Mouse (Mus musculus) kidney, postnatal 0 days (tissue): Measurements from ENCODE around the gene Tenm4. TPM values are rescaled to one million over a fixed set of nuclear protein-coding genes. Genes with fewer than 3 reads are reported as not detected.

ENCODE experiments used
- ATAC-seq: fragments of 200-750 bp; cut with Nextera tagmentation; replicated peaks from 2 replicates; pipeline ENCODE4 v1.8.0; 2017; ENCODE audit warnings: low read depth, moderate number of reproducible peaks, moderate TSS enrichment, moderate library complexity; ENCODE audit not compliant: low FRiP score
- DNase-seq: peaks from one replicate; pipeline ENCODE4 v3.0.0-alpha.2; 2016; ENCODE audit warnings: low spot score
- H3K27ac ChIP-seq: fragments of 300-500 bp; sonication (generic); 2 replicates; pipeline ENCODE4 v1.5.1; 2014; ENCODE audit warnings: mild to moderate bottlenecking
- H3K27me3 ChIP-seq: fragments of 300-500 bp; sonication (generic); 2 replicates; pipeline ENCODE4 v1.6.1; 2014; ENCODE audit warnings: low read length, mixed read lengths; ENCODE audit not compliant: insufficient read depth
- H3K36me3 ChIP-seq: fragments of 300-500 bp; sonication (generic); 2 replicates; pipeline ENCODE4 v1.6.1; 2014; ENCODE audit warnings: low read length, mixed read lengths; ENCODE audit not compliant: insufficient read depth
- H3K4me1 ChIP-seq: fragments of 300-500 bp; sonication (generic); replicated peaks from 2 replicates; pipeline ENCODE4 v1.6.1; 2014; ENCODE audit warnings: antibody characterized with exemption, low read length, mixed read lengths; ENCODE audit not compliant: insufficient read depth
- H3K4me2 ChIP-seq: fragments of 300-500 bp; sonication (generic); 2 replicates; pipeline ENCODE4 v1.6.1; 2014; ENCODE audit warnings: mild to moderate bottlenecking, low read length, moderate library complexity, mixed read lengths
- H3K4me3 ChIP-seq: fragments of 300-500 bp; sonication (generic); replicated peaks from 2 replicates; pipeline ENCODE4 v1.5.1; 2014; ENCODE audit warnings: low read depth, low read length
- H3K9ac ChIP-seq: fragments of 300-500 bp; sonication (generic); 2 replicates; pipeline ENCODE4 v1.6.1; 2014; ENCODE audit warnings: low read depth, low read length
- H3K9me3 ChIP-seq: fragments of 300-500 bp; sonication (generic); replicated peaks from 2 replicates; pipeline ENCODE4 v1.6.1; 2016; ENCODE audit warnings: low read length, inconsistent platforms, mixed read lengths
- CTCF ChIP-seq: IDR thresholded peaks from 2 replicates; pipeline ENCODE4 v1.5.1; 2016; ENCODE audit warnings: antibody characterized with exemption, low read depth, mild to moderate bottlenecking, moderate library complexity
- WGBS: fragments of 180-500 bp; shearing (Covaris S2); extraction: QIAGEN DNeasy Blood & Tissue Kit; methylation state at CpG from one replicate; pipeline ENCODE4 v1.1.7; 2014; 5-methylcytosine and 5-hydroxymethylcytosine counted together
- polyA plus RNA-seq: library from polyadenylated mRNA; unstranded; fragments of >200 nt; fragmentation: Nextera tagmentation; extraction: Ambion mirVana; gene quantifications from 2 replicates; pipeline ENCODE4 v1.2.1, GENCODE M21; 2015

The Tenm4 gene
- polyA plus RNA-seq, 1 experiment from 2014 or later: 22.6 TPM

GRCm38 (mm10) chr7:96228562-96229268 is 57.7 kb downstream of the Tenm4 start:
- H3K4me3 ChIP-seq: no peak overlapping the region
- no peak overlapping the region for H3K27ac ChIP-seq
- ATAC-seq (no peak), DNase-seq (no peak)
- H3K9me3 ChIP-seq: no peaks in the 10 kb centered on the region
- no peak overlapping the region for H3K9ac ChIP-seq
- H3K4me1 ChIP-seq: peaks cover 5% of the 10 kb centered on the region; the same call in 1 of the 2 replicates
- H3K27me3 ChIP-seq: no peaks in the 10 kb centered on the region
- no peak for TF ChIP-seq CTCF
- no peaks in the 10 kb centered on the region for H3K36me3 ChIP-seq
- no peak overlapping the region for H3K4me2 ChIP-seq
- WGBS: 75% methylated on average over 6 of the region's 6 CpGs

DNA sequence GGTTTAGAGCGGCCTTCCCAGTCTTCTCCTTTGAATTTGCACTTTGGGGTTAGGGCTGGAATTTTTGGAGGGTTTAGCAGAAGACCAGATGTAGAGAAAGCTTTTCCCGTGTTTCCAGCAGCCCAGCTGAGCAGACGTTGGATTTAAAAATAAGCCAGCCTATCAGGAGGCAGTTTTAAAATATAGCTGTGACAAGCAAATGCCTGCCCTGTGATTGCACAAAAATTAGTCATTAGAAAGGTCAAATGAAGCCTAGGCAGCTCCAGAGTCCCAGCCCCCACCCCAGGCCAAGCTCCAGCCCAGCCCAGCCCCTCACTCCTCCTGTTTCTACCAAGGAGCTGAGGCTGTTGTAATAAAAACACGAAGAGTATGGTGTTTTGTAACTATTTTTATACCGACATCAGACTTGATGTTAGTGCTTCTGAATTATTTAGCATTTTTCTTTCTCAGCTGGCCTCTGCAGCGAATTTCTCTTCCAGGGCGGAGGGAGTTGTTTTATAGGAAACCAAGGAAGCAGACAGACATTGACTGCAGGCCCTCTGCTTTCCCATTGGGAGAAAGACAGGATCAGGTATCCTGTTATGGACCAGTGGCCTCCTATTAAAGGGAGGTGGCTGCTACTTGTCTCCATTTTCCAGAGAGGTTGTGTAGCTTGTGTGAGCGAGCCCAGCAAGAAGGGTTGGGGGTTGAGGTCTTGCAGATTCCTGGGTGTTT is 59.1 kb downstream of the Tenm4 start:
- Histone ChIP-seq H3K4me2 (no peak overlapping the region), H3K4me1 (peaks cover 5% of the 10 kb centered on the region; the same call in 1 of the 2 replicates), H3K27me3 (no peaks in the 10 kb centered on the region), H3K4me3 (no peak overlapping the region), H3K27ac (peak overlapping the region; percentile 31), H3K9ac (no peak overlapping the region), H3K9me3 (no peaks in the 10 kb centered on the region), H3K36me3 (no peaks in the 10 kb centered on the region)
- 32% methylated on average over 8 of the region's 8 CpGs for WGBS
- ATAC-seq: 0 out of 2 replicates have a peak, but pooled peaks have one; percentile 33
- DNase-seq: peak; percentile 73
- TF ChIP-seq CTCF: no peak

- H3K9me3 ChIP-seq: no peaks in the 10 kb centered on the region
- peaks cover 5% of the 10 kb centered on the region; the same call in 1 of the 2 replicates for H3K4me1 ChIP-seq
- TF ChIP-seq CTCF: no peak
- no peaks in the 10 kb centered on the region for H3K36me3 ChIP-seq
- DNase-seq (peak; percentile 29), ATAC-seq (0 out of 2 replicates have a peak, but pooled peaks have one; percentile 58)
- no peak overlapping the region for H3K4me2 ChIP-seq
- H3K27ac ChIP-seq: peak overlapping the region; percentile 31
- 28% methylated on average over 9 of the region's 9 CpGs for WGBS
- no peak overlapping the region for H3K9ac ChIP-seq
- H3K27me3 ChIP-seq: no peaks in the 10 kb centered on the region
- no peak overlapping the region for H3K4me3 ChIP-seq
These were observed 59.7 kb downstream of the Tenm4 start for GRCm38 (mm10) chr7:96230720-96231241.

- WGBS: 83% methylated on average over 6 of the region's 6 CpGs
- no peak overlapping the region for H3K4me3 ChIP-seq
- H3K9me3 ChIP-seq: no peaks in the 10 kb centered on the region
- no peak for TF ChIP-seq CTCF
- DNase-seq (no peak), ATAC-seq (no peak)
- no peak overlapping the region for H3K9ac ChIP-seq
- no peaks in the 10 kb centered on the region for H3K27me3 ChIP-seq
- no peaks in the 10 kb centered on the region for H3K36me3 ChIP-seq
- H3K27ac ChIP-seq: no peak overlapping the region
- H3K4me2 ChIP-seq: no peak overlapping the region
- H3K4me1 ChIP-seq: no peaks in the 10 kb centered on the region; the same call in 1 of the 2 replicates
These were observed 64.8 kb downstream of the Tenm4 start for GRCm38 (mm10) chr7:96235847-96236246.

DNA sequence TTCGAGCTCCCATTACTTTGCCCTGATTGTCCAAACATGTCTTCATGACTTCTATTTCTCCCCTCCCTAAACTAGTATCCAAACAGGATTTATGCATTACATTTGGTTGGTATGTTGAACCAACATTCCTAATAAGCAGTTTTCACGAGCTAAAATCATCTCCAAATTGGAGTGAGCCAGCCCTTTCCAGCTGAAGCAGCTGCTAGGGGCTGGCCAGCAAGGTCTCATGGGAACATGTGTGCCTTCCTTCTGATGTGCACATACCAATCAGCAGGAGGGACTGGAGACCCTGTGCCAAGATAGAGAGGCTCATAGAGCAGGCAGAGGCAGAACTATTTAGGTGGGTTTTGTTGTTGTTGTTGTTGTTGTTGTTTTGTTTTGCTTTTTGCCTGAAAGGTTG is 69.6 kb downstream of the Tenm4 start:
- DNase-seq: peak; percentile 55
- Histone ChIP-seq H3K27ac (no peak overlapping the region; the same call in 1 of the 2 replicates), H3K36me3 (no peaks in the 10 kb centered on the region), H3K4me1 (0 out of 2 replicates have a peak, but pooled peaks cover 3% of the 10 kb centered on the region), H3K9me3 (no peaks in the 10 kb centered on the region), H3K9ac (no peak overlapping the region), H3K27me3 (no peaks in the 10 kb centered on the region), H3K4me3 (no peak overlapping the region), H3K4me2 (no peak overlapping the region)
- ATAC-seq: no peak
- TF ChIP-seq CTCF: no peak
- WGBS: 50% methylated on average over 2 of the region's 2 CpGs
